Mouse (Mus musculus) limb, embryonic 13.5 days (tissue): ENCODE measurements around the gene Ccdc188. TPM values are rescaled to one million over a fixed set of nuclear protein-coding genes. Genes with fewer than 3 reads are reported as not detected.
A peak's percentile ranks its signal among the peaks of the same experiment; 100 is the strongest.

Experiments used
- ATAC-seq: fragments of 200-750 bp; cut with Nextera tagmentation; 2 replicates; pipeline ENCODE4 v1.8.0; 2017; ENCODE audit warnings: low read depth, moderate number of reproducible peaks, moderate TSS enrichment; ENCODE audit not compliant: low FRiP score
- H3K27ac ChIP-seq: fragments of 300-500 bp; sonication (generic); 2 replicates; pipeline ENCODE4 v1.5.1; 2015; ENCODE audit warnings: inconsistent platforms, mild to moderate bottlenecking, moderate library complexity
- H3K27me3 ChIP-seq: fragments of 300-500 bp; sonication (generic); 2 replicates; pipeline ENCODE4 v1.6.1; 2015; ENCODE audit warnings: mild to moderate bottlenecking, inconsistent platforms
- H3K36me3 ChIP-seq: fragments of 300-500 bp; sonication (generic); 2 replicates; pipeline ENCODE4 v1.6.1; 2015; ENCODE audit warnings: inconsistent platforms, mild to moderate bottlenecking, moderate library complexity
- H3K4me1 ChIP-seq: fragments of 300-500 bp; sonication (generic); 2 replicates; pipeline ENCODE4 v1.6.1; 2015; ENCODE audit warnings: inconsistent platforms
- H3K4me2 ChIP-seq: fragments of 300-500 bp; sonication (generic); replicated peaks from 2 replicates; pipeline ENCODE4 v1.6.1; 2015; ENCODE audit warnings: inconsistent platforms, mild to moderate bottlenecking, moderate library complexity
- H3K4me3 ChIP-seq: fragments of 300-500 bp; sonication (generic); 2 replicates; pipeline ENCODE4 v1.5.1; 2015; ENCODE audit warnings: moderate library complexity, mild to moderate bottlenecking, inconsistent platforms
- H3K9ac ChIP-seq: fragments of 300-500 bp; sonication (generic); 2 replicates; pipeline ENCODE4 v1.6.1; 2015; ENCODE audit warnings: mild to moderate bottlenecking, inconsistent platforms
- H3K9me3 ChIP-seq: fragments of 300-500 bp; sonication (generic); 2 replicates; pipeline ENCODE4 v1.6.1; 2016; ENCODE audit warnings: inconsistent platforms
- WGBS: fragments of 180-500 bp; shearing (Covaris S2); methylation state at CpG from one replicate; pipeline ENCODE4 v1.1.7; 2015; 5-methylcytosine and 5-hydroxymethylcytosine counted together
- polyA plus RNA-seq: library from polyadenylated mRNA; unstranded; fragments of >200 nt; fragmentation: Nextera tagmentation; extraction: Ambion mirVana; gene quantifications from 2 replicates; pipeline ENCODE4 v1.2.1, GENCODE M21; 2015

Ccdc188 gene
- polyA plus RNA-seq, 1 experiment from 2014 or later: not detected

DNA sequence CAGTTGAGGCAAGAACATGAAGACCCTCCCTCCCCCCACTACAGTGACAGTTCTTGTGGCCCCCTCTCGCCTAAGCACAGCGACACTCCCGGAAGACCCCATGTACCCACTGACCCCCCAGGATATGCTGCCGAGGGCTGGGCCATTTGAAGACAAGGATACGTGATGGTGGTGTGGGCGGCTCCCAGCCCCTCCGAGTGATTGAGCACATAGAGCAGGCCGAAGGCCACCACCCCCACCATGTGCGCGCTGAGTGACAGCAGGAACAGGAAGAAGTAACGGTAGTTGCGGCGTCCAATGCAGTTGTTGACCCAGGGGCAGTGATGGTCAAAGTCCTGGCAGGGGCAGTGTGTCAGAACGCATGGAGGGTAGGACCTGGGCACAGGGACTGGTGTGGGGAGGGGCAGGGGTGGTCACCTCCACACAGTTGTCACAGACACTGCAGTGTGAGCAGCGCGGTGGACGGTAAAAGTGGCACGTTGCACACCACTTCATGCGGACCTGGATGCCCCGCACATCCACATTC lies 10.3 kb downstream of the Ccdc188 start:
- Histone ChIP-seq H3K27ac (no peak overlapping the region), H3K9me3 (no peaks in the 10 kb centered on the region), H3K9ac (no peak overlapping the region), H3K4me2 (no peak overlapping the region), H3K4me3 (no peak overlapping the region), H3K36me3 (peaks cover 58% of the 10 kb centered on the region), H3K4me1 (peaks cover 21% of the 10 kb centered on the region), H3K27me3 (no peaks in the 10 kb centered on the region)
- 96% methylated on average over 20 of the region's 20 CpGs for WGBS
- ATAC-seq: no peak

DNA sequence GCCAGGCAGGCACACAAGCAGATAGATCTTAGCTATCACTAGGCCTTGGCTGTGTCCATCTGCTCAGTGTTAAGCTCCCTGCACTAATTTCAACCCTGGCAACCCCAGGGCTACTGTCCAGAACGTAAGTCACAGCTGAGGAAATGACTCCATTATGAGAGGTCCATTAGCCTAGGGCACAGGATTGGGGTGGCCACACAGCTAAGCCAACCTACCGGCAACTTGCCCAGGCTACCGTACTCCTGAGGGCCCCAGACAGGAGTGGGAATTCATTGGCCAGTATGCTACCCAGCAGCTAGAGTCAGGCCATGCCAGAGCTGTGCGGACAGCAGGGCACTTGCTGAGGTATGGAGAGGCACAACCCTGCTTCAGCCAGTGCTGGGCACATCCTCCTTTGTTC lies 11.2 kb downstream of the Ccdc188 start:
- H3K27ac ChIP-seq: no peak overlapping the region
- no peak overlapping the region for H3K4me3 ChIP-seq
- peaks cover 30% of the 10 kb centered on the region for H3K4me1 ChIP-seq
- H3K27me3 ChIP-seq: no peaks in the 10 kb centered on the region
- no peak overlapping the region for H3K9ac ChIP-seq
- WGBS: 89% methylated on average over 4 of the region's 4 CpGs
- no peaks in the 10 kb centered on the region for H3K9me3 ChIP-seq
- no peak for ATAC-seq
- H3K36me3 ChIP-seq: peaks cover 49% of the 10 kb centered on the region
- H3K4me2 ChIP-seq: no peak overlapping the region

DNA sequence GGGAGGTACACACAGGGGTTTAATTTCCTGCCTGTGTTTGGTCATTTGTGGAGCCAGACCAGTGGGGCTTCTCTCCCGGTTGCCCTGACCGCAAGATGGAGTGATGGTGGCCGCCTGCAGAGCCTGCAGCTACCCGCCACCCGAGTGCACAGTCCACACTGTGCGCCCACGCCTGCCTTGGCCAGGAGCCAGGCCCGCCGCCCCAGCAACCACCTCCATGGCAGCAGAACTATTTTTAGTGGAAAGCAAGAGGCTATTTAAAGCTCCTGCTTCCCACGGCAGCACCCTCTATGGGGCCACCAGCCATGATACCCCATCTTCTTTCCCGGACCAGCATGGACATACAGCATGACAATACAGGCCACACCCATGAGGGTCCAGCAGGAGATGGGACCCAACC lies 11.9 kb downstream of the Ccdc188 start:
- Histone ChIP-seq H3K4me3 (no peak overlapping the region), H3K4me2 (peak overlapping the region; percentile 16; the same call in 1 of the 2 replicates), H3K9ac (no peak overlapping the region; the same call in 1 of the 2 replicates), H3K27me3 (no peaks in the 10 kb centered on the region), H3K9me3 (no peaks in the 10 kb centered on the region), H3K36me3 (peaks cover 42% of the 10 kb centered on the region), H3K4me1 (peaks cover 37% of the 10 kb centered on the region), H3K27ac (peak overlapping the region; percentile 33; the same call in 1 of the 2 replicates)
- WGBS: 58% methylated on average over 11 of the region's 11 CpGs
- ATAC-seq: no peak

DNA sequence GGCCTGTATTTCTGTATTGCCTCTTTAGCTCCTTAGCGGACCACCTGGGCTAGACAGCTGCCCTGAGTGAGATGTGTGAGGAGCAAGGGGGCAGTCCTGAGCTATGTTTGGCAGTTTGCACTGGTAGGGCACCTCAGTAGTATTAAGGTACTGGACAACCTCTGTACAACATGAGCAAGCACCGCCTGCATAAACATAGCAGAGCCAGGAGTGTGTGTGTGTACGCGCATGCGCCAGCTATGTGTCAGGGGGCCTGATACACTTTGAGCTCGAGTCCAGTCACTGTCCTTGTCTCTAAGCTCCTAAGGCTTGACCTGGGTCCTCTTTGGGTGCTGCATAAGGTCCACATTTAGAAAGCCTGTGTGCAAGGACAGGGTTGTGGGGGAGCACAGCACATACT lies 12.9 kb downstream of the Ccdc188 start:
- WGBS: 90% methylated on average over 6 of the region's 6 CpGs

DNA sequence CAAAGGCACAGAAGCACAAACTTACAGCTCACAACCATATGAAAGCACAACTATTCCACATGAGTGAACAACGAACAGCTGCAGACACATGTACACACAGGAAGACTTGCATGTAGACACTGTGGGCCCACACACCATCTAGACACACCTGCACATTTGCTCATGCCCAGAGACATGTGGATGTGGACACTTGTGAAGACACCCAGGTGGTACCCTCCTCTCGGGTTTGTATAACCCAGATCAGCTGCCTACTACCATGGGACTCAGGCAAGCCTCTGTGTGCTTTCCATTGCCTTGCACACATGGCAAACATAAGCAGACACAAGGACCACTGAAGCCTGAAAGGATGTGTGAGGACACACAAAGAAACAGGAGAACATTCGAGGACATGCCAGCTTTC lies 13.4 kb downstream of the Ccdc188 start:
- no peaks in the 10 kb centered on the region for H3K27me3 ChIP-seq
- no peak overlapping the region for H3K4me3 ChIP-seq
- no peak for ATAC-seq
- H3K4me1 ChIP-seq: peaks cover 43% of the 10 kb centered on the region
- no peak overlapping the region for H3K27ac ChIP-seq
- H3K4me2 ChIP-seq: no peak overlapping the region
- no peak overlapping the region; the same call in 1 of the 2 replicates for H3K9ac ChIP-seq
- whole genome bisulfite sequencing: 87% methylated on average over 3 of the region's 3 CpGs
- peaks cover 27% of the 10 kb centered on the region for H3K36me3 ChIP-seq
- no peaks in the 10 kb centered on the region for H3K9me3 ChIP-seq

More for the DNA sequence above, 12.9 kb downstream of the Ccdc188 start:
- Histone ChIP-seq H3K4me1 (peaks cover 39% of the 10 kb centered on the region), H3K9ac (no peak overlapping the region), H3K4me3 (no peak overlapping the region), H3K27me3 (no peaks in the 10 kb centered on the region), H3K9me3 (no peaks in the 10 kb centered on the region), H3K27ac (no peak overlapping the region), H3K36me3 (peaks cover 32% of the 10 kb centered on the region), H3K4me2 (no peak overlapping the region)
- ATAC-seq: no peak

DNA sequence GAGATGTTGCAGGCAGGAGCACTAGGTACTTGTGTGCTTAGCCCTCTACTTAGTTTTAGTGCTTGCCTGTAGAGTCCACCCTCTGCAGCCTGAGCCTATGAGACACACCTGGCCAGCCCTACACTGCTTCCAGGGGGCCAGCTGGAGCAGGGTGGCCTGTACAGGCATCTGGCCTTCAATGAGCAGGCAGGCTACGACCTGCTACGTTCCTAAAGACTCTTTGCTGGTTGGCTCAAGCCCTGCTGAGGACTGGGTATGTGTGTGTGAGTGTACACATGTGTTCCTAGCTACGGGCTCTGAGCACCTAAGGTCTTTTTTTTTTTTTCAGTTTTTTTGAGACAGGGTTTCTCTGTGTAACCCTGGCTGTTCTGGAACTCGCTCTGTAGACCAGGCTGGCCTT lies 13.8 kb downstream of the Ccdc188 start:
- H3K9me3 ChIP-seq: no peaks in the 10 kb centered on the region
- no peak for ATAC-seq
- H3K9ac ChIP-seq: peak overlapping the region; percentile 35; the same call in 1 of the 2 replicates
- H3K36me3 ChIP-seq: peaks cover 23% of the 10 kb centered on the region
- H3K4me3 ChIP-seq: no peak overlapping the region
- no peak overlapping the region for H3K4me2 ChIP-seq
- no peak overlapping the region for H3K27ac ChIP-seq
- peaks cover 47% of the 10 kb centered on the region for H3K4me1 ChIP-seq
- 61% methylated on average over 4 of the region's 4 CpGs for WGBS
- H3K27me3 ChIP-seq: no peaks in the 10 kb centered on the region

DNA sequence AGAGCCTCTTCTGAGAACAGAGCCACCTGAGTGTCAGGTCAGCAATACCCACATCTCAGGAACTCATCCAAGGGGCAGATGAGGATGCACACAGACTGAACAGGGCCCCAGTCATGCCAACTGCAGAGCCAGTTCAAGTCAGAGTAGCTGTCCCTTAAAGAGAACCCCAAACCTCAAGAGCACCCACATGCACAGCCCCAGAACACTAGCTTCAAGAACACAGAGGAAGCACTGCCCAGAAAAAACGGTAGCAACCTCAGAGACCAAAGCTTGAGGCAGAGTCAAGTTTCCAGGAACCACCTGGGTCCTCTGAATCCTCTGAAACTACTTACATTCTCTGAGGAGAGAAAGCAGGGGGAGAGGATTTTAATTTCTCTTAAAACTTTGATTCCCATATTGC lies 15.8 kb downstream of the Ccdc188 start:
- WGBS: 52% methylated on average over 1 of the region's 1 CpGs
- Histone ChIP-seq H3K9ac (peak overlapping the region; percentile 25; the same call in 1 of the 2 replicates), H3K27ac (no peak overlapping the region), H3K36me3 (peaks cover 12% of the 10 kb centered on the region), H3K4me3 (peak overlapping the region; percentile 70), H3K9me3 (no peaks in the 10 kb centered on the region), H3K4me2 (peak overlapping the region; percentile 93), H3K27me3 (no peaks in the 10 kb centered on the region), H3K4me1 (peaks cover 48% of the 10 kb centered on the region)
- ATAC-seq: no peak

DNA sequence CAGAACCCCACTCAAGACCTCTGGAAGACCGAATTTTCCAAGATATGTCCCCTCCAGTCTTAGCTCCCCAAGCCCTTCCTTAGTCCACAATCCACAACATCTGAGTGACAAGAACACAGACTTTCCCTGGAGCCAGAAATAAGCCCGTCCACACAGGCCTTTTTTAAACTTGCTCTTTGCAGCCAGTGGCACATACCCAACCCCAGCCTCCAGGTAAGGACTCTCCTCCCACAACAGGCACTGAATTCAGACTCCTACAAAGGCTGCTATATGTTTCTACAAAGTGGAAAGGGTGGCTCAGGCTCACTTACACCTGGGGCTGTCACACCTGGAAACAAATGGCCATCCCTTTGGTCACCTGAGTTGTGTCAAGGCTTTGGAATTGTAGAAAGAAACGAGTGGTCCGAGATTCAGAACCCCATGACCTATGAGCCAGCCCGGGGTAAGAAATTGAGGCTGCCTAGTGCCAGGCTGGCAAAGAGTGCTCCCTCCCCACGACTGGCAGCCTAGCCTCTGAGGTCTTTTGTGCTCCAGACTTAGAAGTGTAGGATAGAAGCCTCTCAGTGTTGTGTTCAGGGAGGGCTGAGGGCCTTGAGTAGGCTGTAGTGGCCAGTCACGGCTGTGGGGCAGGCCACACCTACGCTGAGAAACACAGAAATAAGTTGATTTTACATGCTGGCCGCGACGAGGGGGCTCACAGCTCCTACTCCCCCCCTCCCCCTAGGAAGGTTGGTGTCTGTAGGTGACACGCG lies 16.4 kb downstream of the Ccdc188 start:
- H3K9me3 ChIP-seq: no peaks in the 10 kb centered on the region
- WGBS: 15% methylated on average over 13 of the region's 13 CpGs
- peaks cover 15% of the 10 kb centered on the region for H3K36me3 ChIP-seq
- no peak for ATAC-seq
- peaks cover 45% of the 10 kb centered on the region for H3K4me1 ChIP-seq
- peak overlapping the region; percentile 93 for H3K4me2 ChIP-seq
- no peaks in the 10 kb centered on the region for H3K27me3 ChIP-seq
- peak overlapping the region; percentile 86; the same call in 1 of the 2 replicates for H3K27ac ChIP-seq
- peak overlapping the region; percentile 70 for H3K4me3 ChIP-seq
- H3K9ac ChIP-seq: peak overlapping the region; percentile 86

DNA sequence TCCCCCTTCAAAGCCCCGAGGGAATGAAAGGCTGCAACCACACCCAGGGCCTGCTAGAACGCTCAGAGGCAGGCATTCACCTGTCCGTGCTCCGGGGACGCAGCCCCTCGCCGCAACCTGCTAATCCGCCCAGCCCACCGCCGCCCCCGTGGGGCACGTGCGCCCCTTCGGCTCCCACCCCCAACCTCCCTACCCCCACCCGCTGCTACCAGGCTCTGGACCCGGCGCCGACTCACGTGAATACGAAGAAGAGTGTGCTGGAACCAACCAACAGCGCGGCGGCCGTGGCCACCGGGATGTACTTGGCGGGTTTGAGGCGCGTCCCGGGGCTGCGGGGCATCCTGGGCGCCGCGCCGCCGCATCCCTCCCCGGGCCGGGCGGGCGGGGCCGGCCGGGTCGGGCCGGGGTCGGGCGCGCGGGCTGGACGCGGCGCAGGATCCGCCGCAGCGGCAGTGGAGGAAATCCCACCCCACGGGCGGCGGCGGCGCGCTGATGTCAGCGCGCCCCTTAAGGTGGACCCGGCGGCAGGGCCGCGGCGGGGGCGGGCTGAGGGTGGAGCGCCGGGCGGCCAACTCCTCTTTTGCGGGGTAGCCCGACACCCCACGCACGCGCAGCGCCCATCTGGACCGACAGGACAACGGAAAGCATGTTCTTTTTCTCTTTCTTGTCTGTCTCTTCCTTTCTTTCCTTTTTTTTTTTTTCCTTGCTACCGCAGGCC lies 17.2 kb downstream of the Ccdc188 start, which contains the start of gene Zdhhc8:
Zdhhc8 (minus strand) TSS at position 466 of the 718 bp plus-strand sequence.
- ATAC-seq: peak; percentile 88
- H3K27me3 ChIP-seq: no peaks in the 10 kb centered on the region
- H3K9me3 ChIP-seq: no peaks in the 10 kb centered on the region
- peak within 1 kb of the TSS; percentile 86 for H3K9ac ChIP-seq
- peak within 1 kb of the TSS; percentile 93 for H3K4me2 ChIP-seq
- peak within 1 kb of the TSS; percentile 70 for H3K4me3 ChIP-seq
- peaks cover 37% of the 10 kb centered on the region for H3K4me1 ChIP-seq
- under 1% methylated on average over 69 of the region's 79 CpGs for whole genome bisulfite sequencing
- peaks cover 20% of the 10 kb centered on the region for H3K36me3 ChIP-seq
- peak within 1 kb of the TSS; percentile 86 for H3K27ac ChIP-seq

DNA sequence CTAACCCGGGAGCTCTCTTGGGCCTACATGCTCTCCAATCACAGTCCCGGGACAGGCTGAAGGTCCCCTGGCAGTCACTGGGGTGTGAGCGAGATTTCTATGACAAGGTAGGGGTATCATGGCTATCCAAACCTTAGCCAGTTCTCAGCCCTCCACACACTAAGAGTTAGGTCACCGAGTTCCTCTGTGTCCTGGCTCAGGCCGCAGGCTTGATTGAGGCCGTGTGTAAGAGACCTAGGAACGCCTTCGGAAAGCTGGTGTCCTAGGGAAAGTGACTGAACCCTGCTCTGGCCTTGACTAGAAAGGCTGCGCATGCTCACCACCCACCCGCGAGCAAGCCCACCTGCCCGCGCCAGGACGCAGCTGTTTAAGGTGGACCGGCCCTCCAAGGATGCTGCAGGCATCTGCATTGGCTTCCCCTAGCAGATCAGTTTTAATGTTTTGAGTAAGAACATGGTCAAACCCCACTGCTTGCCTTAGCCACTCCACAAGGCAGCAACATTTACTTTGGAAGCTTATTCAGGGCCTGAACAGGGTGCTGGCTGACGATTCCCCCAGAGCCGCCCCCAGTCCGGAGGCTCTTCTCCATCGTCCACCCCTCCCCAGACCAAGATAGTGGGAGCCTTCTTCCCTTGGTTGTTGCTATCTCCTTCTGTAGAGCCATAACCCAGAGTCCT lies 17.8 kb downstream of the Ccdc188 start:
- Histone ChIP-seq H3K27me3 (no peaks in the 10 kb centered on the region), H3K36me3 (peaks cover 27% of the 10 kb centered on the region), H3K9ac (peak overlapping the region; percentile 86), H3K4me1 (peaks cover 30% of the 10 kb centered on the region), H3K9me3 (no peaks in the 10 kb centered on the region), H3K27ac (peak overlapping the region; percentile 86), H3K4me3 (peak overlapping the region; percentile 70), H3K4me2 (peak overlapping the region; percentile 93)
- ATAC-seq: peak; percentile 83
- WGBS: 5% methylated on average over 19 of the region's 19 CpGs

DNA sequence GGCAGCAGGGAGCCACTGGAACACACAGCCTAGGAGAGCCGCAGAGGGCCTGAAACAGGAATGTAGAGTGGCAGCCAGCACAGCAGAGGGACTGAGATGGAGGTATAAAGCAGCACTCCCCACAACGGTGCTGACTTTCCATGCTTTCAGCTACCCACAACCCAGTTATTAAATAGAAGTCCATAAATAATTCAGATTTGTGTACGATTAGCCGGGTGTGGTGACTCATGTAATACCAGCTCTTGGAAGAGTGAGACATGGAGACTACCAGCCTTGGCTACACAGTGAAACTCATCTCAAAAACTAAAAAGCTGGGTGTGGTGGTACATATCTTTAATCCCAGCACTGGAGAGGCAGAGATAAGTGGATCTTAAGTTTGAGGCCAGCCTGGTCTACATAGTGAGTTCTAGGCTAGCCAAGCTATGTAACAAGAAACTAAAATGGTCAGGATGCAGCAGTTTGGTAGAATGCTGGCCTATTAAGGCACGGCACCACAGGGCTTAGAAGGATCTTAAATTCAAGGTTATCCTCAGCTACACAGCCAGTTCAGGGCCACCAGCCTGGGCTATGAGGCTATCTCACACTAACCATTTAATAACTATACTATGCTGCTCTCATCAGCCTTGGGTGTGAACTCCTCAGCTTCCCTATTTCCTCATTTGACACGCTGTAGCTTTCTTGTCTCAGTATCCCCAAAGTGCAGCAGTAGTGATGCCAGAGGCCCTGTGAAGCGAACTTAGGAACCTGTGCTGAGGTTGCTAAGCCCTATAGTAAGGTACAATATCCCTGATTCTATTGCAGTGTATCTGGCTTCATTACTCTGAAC lies 19.2 kb downstream of the Ccdc188 start:
- no peak overlapping the region for H3K4me2 ChIP-seq
- 79% methylated on average over 7 of the region's 7 CpGs for WGBS
- no peaks in the 10 kb centered on the region for H3K9me3 ChIP-seq
- H3K36me3 ChIP-seq: peaks cover 41% of the 10 kb centered on the region
- H3K27ac ChIP-seq: peak overlapping the region; percentile 86; the same call in 1 of the 2 replicates
- ATAC-seq: no peak
- peaks cover 27% of the 10 kb centered on the region for H3K4me1 ChIP-seq
- no peaks in the 10 kb centered on the region for H3K27me3 ChIP-seq
- peak overlapping the region; percentile 86; the same call in 1 of the 2 replicates for H3K9ac ChIP-seq
- H3K4me3 ChIP-seq: no peak overlapping the region
